In the genomic region with DNA sequence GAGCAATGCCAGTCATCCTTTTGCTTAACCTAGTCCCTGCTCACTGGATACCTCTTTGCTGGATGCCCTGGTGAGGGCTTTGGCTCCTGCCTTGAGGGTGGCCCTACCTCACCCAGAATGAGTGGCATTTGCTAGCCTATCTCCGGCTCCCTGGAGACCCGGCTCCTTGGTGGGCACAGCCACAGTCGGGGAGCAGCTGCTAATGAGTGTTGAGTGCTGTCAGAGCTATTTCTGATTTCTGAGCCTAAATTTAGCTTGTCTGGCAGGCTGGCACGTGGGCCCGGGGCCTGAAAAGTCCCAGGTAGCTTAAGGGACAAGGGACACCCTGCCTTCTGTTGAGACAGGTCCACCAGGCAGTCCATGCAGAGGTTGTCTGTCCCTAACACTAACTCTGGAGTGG, we compare ENCODE assay signal across 24 mouse cellular contexts. TPM values are rescaled to one million over a fixed set of nuclear protein-coding genes. Genes with fewer than 3 reads are reported as not detected.
DNase-seq lines count a peak whose midpoint lies in the region; ATAC-seq and TF ChIP-seq lines count a peak whose summit lies in the region.
"Had no signal": no experiment of that assay in that cellular context is flagged by ENCODE, and none has a peak within 500 bp of the region (broad histone marks: within the 10 kb centered on the region; RNA-seq: fewer than 3 reads in every experiment).

No protein-coding gene starts in this region.

- ATAC-seq in liver, embryonic 16.5 days (ENCODE audit: low read depth) = no peak
- ATAC-seq in liver, embryonic 12.5 days = no peak
- peak; percentile 70 for ATAC-seq in heart, postnatal 0 days (ENCODE audit: insufficient read depth, low read depth)
- ATAC-seq: forebrain, embryonic 15.5 days; hindbrain, postnatal 0 days had no signal

- H3K4me3 ChIP-seq in liver, embryonic 16.5 days (ENCODE audit: low read depth, low read length) = no peak overlapping the region
- no peak overlapping the region for H3K4me3 ChIP-seq in liver, embryonic 12.5 days
- H3K4me3 ChIP-seq in bone marrow macrophage, adult 2 months (ENCODE audit: insufficient read depth, low read length) = peak overlapping the region; percentile 36
- H3K4me3 ChIP-seq in heart, postnatal 0 days (ENCODE audit: low read depth, low read length) = no peak overlapping the region
- H3K4me3 ChIP-seq: erythroblast, embryonic 14.5 days; forebrain, embryonic 15.5 days had no signal

- intact Hi-C loops in gastrocnemius, postnatal 14 days (cut with DNase I; ENCODE audit: low total_unique reads) = no loop called here

- H3K9ac ChIP-seq in liver, embryonic 16.5 days (ENCODE audit: low read depth, low read length) = no peak overlapping the region
- no peak overlapping the region for H3K9ac ChIP-seq in liver, embryonic 12.5 days
- no peak overlapping the region for H3K9ac ChIP-seq in heart, postnatal 0 days (replicated peaks; ENCODE audit: low read depth, low read length)
- H3K9ac ChIP-seq: forebrain, embryonic 15.5 days had no signal

- TF ChIP-seq EP300 in heart, postnatal 0 days (IDR thresholded peaks at IDR 0.05; ENCODE audit: low read depth) = no peak

- H3K9me3 ChIP-seq in liver, embryonic 16.5 days (replicated peaks; ENCODE audit: control insufficient read depth, low read length) = no peaks in the 10 kb centered on the region
- H3K9me3 ChIP-seq in liver, embryonic 12.5 days (replicated peaks) = no peaks in the 10 kb centered on the region
- no peaks in the 10 kb centered on the region for H3K9me3 ChIP-seq in heart, postnatal 0 days (replicated peaks; ENCODE audit: control insufficient read depth, low read length)
- H3K9me3 ChIP-seq: forebrain, embryonic 15.5 days had no signal

- WGBS in liver, embryonic 16.5 days (ENCODE audit: insufficient replicate concordance) = 49% methylated on average over 5 of the region's 5 CpGs
- 55% methylated on average over 5 of the region's 5 CpGs for WGBS in liver, embryonic 12.5 days (ENCODE audit: insufficient replicate concordance)
- WGBS in heart, postnatal 0 days = 40% methylated on average over 5 of the region's 5 CpGs

- TF ChIP-seq CTCF in bone marrow macrophage, adult 2 months (IDR thresholded peaks at IDR 0.05; ENCODE audit: low read depth, low read length) = no peak
- no peak for TF ChIP-seq CTCF in heart, postnatal 0 days (IDR thresholded peaks at IDR 0.05; ENCODE audit: low read depth)

- peak; percentile 8 for DNase-seq in gastrocnemius, postnatal 14 days
- DNase-seq in gastrocnemius, postnatal 25 days = no peak
- DNase-seq in heart, postnatal 0 days (ENCODE audit: low spot score) = peak; percentile 75
- no peak for DNase-seq in ovary, postnatal 14 days (ENCODE audit: low spot score)
- no peak for DNase-seq in thymus, postnatal 0 days (ENCODE audit: low spot score)
- DNase-seq: cerebellum, adult 11 months; kidney, adult 11 months; right cerebral cortex, postnatal 14 days; thymus, postnatal 25 days had no signal

- TF ChIP-seq POLR2A in bone marrow macrophage, adult 2 months (IDR thresholded peaks at IDR 0.05; ENCODE audit: borderline replicate concordance, low read depth, low read length) = no peak

- peak overlapping the region; percentile 3; the same call in 1 of the 2 replicates for H3K4me2 ChIP-seq in liver, embryonic 16.5 days (ENCODE audit: low read depth, low read length)
- H3K4me2 ChIP-seq in liver, embryonic 12.5 days = no peak overlapping the region
- H3K4me2 ChIP-seq in heart, postnatal 0 days (ENCODE audit: low read depth, low read length) = no peak overlapping the region
- H3K4me2 ChIP-seq: forebrain, embryonic 15.5 days had no signal

- H3K27ac ChIP-seq in liver, embryonic 16.5 days (ENCODE audit: low read length) = 0 out of 2 replicates have a peak overlapping the region, but pooled peaks have one; percentile 11
- no peak overlapping the region for H3K27ac ChIP-seq in liver, embryonic 12.5 days
- H3K27ac ChIP-seq in bone marrow macrophage, adult 2 months (ENCODE audit: insufficient read depth, low read depth, low read length) = peak overlapping the region; percentile 52
- peak overlapping the region; percentile 60 for H3K27ac ChIP-seq in heart, postnatal 0 days (ENCODE audit: low read depth)
- H3K27ac ChIP-seq: forebrain, embryonic 15.5 days; hindbrain, postnatal 0 days; kidney, postnatal 0 days had no signal

- no peaks in the 10 kb centered on the region for H3K36me3 ChIP-seq in liver, embryonic 16.5 days (ENCODE audit: control insufficient read depth, insufficient read depth)
- no peaks in the 10 kb centered on the region for H3K36me3 ChIP-seq in liver, embryonic 12.5 days
- H3K36me3 ChIP-seq in heart, postnatal 0 days (replicated peaks; ENCODE audit: control insufficient read depth, insufficient read depth, low read length) = no peaks in the 10 kb centered on the region
- H3K36me3 ChIP-seq: forebrain, embryonic 15.5 days had no signal

- H3K27me3 ChIP-seq in liver, embryonic 16.5 days (ENCODE audit: control insufficient read depth, insufficient read depth, low read depth, low read length) = no peaks in the 10 kb centered on the region; the same call in 1 of the 2 replicates
- peaks cover 17% of the 10 kb centered on the region for H3K27me3 ChIP-seq in liver, embryonic 12.5 days (replicated peaks)
- H3K27me3 ChIP-seq in heart, postnatal 0 days (ENCODE audit: control insufficient read depth, insufficient read depth, low read length) = no peaks in the 10 kb centered on the region

- H3K4me1 ChIP-seq in liver, embryonic 16.5 days (ENCODE audit: control insufficient read depth, low read depth, low read length) = peaks cover 2% of the 10 kb centered on the region; the same call in 1 of the 2 replicates
- H3K4me1 ChIP-seq in liver, embryonic 12.5 days = peaks cover 58% of the 10 kb centered on the region
- peaks cover 56% of the 10 kb centered on the region for H3K4me1 ChIP-seq in bone marrow macrophage, adult 2 months (ENCODE audit: control insufficient read depth, insufficient read depth, low read length)
- 0 out of 2 replicates have a peak, but pooled peaks cover 16% of the 10 kb centered on the region for H3K4me1 ChIP-seq in heart, postnatal 0 days (ENCODE audit: control insufficient read depth, insufficient read depth)
- H3K4me1 ChIP-seq: forebrain, embryonic 15.5 days had no signal

RNA-seq across cellular contexts. Expression of gene Fmnl1, which starts 6.3 kb away (rescaled TPM):
- 1 to 10 TPM; 6.7 to 7.3 TPM for total RNA-seq in gastrocnemius, postnatal 14 days (2021)
- total RNA-seq in gastrocnemius, postnatal 25 days (2021) = 1 to 10 TPM; 4.7 to 4.9 TPM
- polyA plus RNA-seq in liver, embryonic 16.5 days (2015; fragmentation: Nextera tagmentation; extraction: Ambion mirVana) = 5.2 and 6.3 TPM in 2 replicates
- polyA plus RNA-seq in liver, embryonic 12.5 days (2016; fragmentation: Nextera tagmentation; extraction: Ambion mirVana) = 5.2 and 5.7 TPM in 2 replicates
- polyA plus RNA-seq in bone marrow macrophage, adult 2 months (2012; ENCODE audit: insufficient read depth, insufficient read length, missing spikeins) = 216 and 241 TPM in 2 replicates
- total RNA-seq in heart, postnatal 0 days (2014; rRNA removed; ENCODE audit: low replicate concordance) = 2.2 and 3.4 TPM in 2 replicates
- polyA plus RNA-seq in heart, postnatal 0 days (2015; fragmentation: Nextera tagmentation; extraction: Ambion mirVana) = 0.91 and 1.1 TPM in 2 replicates
- polyA plus RNA-seq in thymus, postnatal 0 days (2015; fragmentation: Nextera tagmentation; extraction: Ambion mirVana) = 56.9 and 59.8 TPM in 2 replicates

RNA-seq across cellular contexts. Expression of gene 1700023F06Rik, which starts 31.1 kb away (rescaled TPM):
- not detected for total RNA-seq in gastrocnemius, postnatal 14 days (2021)
- not detected for total RNA-seq in gastrocnemius, postnatal 25 days (2021)
- polyA plus RNA-seq in liver, embryonic 16.5 days (2015; fragmentation: Nextera tagmentation; extraction: Ambion mirVana) = not detected in 2 replicates
- 0.11 TPM in 1 of 2 replicates, not detected in the other for polyA plus RNA-seq in liver, embryonic 12.5 days (2016; fragmentation: Nextera tagmentation; extraction: Ambion mirVana)
- polyA plus RNA-seq in bone marrow macrophage, adult 2 months (2012; ENCODE audit: insufficient read depth, insufficient read length, missing spikeins) = not detected in 2 replicates
- total RNA-seq in heart, postnatal 0 days (2014; rRNA removed; ENCODE audit: low replicate concordance) = not detected in 2 replicates
- polyA plus RNA-seq in heart, postnatal 0 days (2015; fragmentation: Nextera tagmentation; extraction: Ambion mirVana) = 0.10 TPM in 1 of 2 replicates, not detected in the other
- polyA plus RNA-seq in thymus, postnatal 0 days (2015; fragmentation: Nextera tagmentation; extraction: Ambion mirVana) = 0.56 and 0.93 TPM in 2 replicates
- total RNA-seq: common myeloid progenitor, adult 5-6 weeks; ES-E14; heart, postnatal 14 days; hindbrain, postnatal 0 days; midbrain, postnatal 0 days had no signal
- polyA plus RNA-seq: erythroblast, embryonic 14.5 days; neural tube, embryonic 11.5 days had no signal

RNA-seq across cellular contexts. Expression of gene Spata32, which starts 41.0 kb away (rescaled TPM):
- total RNA-seq in gastrocnemius, postnatal 14 days (2021) = not detected
- total RNA-seq in gastrocnemius, postnatal 25 days (2021) = not detected
- polyA plus RNA-seq in liver, embryonic 16.5 days (2015; fragmentation: Nextera tagmentation; extraction: Ambion mirVana) = not detected in 2 replicates
- polyA plus RNA-seq in liver, embryonic 12.5 days (2016; fragmentation: Nextera tagmentation; extraction: Ambion mirVana) = not detected in 2 replicates
- polyA plus RNA-seq in bone marrow macrophage, adult 2 months (2012; ENCODE audit: insufficient read depth, insufficient read length, missing spikeins) = not detected in 2 replicates
- not detected in 2 replicates for total RNA-seq in heart, postnatal 0 days (2014; rRNA removed; ENCODE audit: low replicate concordance)
- polyA plus RNA-seq in heart, postnatal 0 days (2015; fragmentation: Nextera tagmentation; extraction: Ambion mirVana) = not detected in 2 replicates
- not detected in 2 replicates for polyA plus RNA-seq in thymus, postnatal 0 days (2015; fragmentation: Nextera tagmentation; extraction: Ambion mirVana)
- total RNA-seq: ES-E14; heart, postnatal 14 days had no signal
- polyA plus RNA-seq: embryonic facial prominence, embryonic 11.5 days; erythroblast, embryonic 14.5 days; kidney, postnatal 0 days; limb, embryonic 14.5 days; lung, embryonic 16.5 days; neural tube, embryonic 11.5 days had no signal

RNA-seq across cellular contexts. Expression of gene Hexim2, which starts 45.0 kb away (rescaled TPM):
- 1 to 10 TPM; 2.7 to 3.8 TPM for total RNA-seq in gastrocnemius, postnatal 14 days (2021)
- 1 to 10 TPM; 1.0 to 1.9 TPM for total RNA-seq in gastrocnemius, postnatal 25 days (2021)
- polyA plus RNA-seq in liver, embryonic 16.5 days (2015; fragmentation: Nextera tagmentation; extraction: Ambion mirVana) = 5.2 and 5.7 TPM in 2 replicates
- polyA plus RNA-seq in liver, embryonic 12.5 days (2016; fragmentation: Nextera tagmentation; extraction: Ambion mirVana) = 9.5 and 10.0 TPM in 2 replicates
- 3.1 and 3.6 TPM in 2 replicates for polyA plus RNA-seq in bone marrow macrophage, adult 2 months (2012; ENCODE audit: insufficient read depth, insufficient read length, missing spikeins)
- total RNA-seq in heart, postnatal 0 days (2014; rRNA removed; ENCODE audit: low replicate concordance) = 1.6 and 1.7 TPM in 2 replicates
- polyA plus RNA-seq in heart, postnatal 0 days (2015; fragmentation: Nextera tagmentation; extraction: Ambion mirVana) = 4.2 and 4.9 TPM in 2 replicates
- 6.9 and 8.9 TPM in 2 replicates for polyA plus RNA-seq in thymus, postnatal 0 days (2015; fragmentation: Nextera tagmentation; extraction: Ambion mirVana)

Comparison
In these comparisons a context has a peak if more than half of its experiments do, and no peak if none do; other contexts are left out.
1. DNase-seq: peak in gastrocnemius, postnatal 14 days (single experiment) and heart, postnatal 0 days (single experiment); none in gastrocnemius, postnatal 25 days (single experiment), ovary, postnatal 14 days (single experiment) and thymus, postnatal 0 days (single experiment).